Mouse (Mus musculus) heart, adult 2 months (tissue): ENCODE results near the gene Blm. TPM values are rescaled to one million over a fixed set of nuclear protein-coding genes. Genes with fewer than 3 reads are reported as not detected.

Source experiments
- DNase-seq, 2 experiments: peaks; one replicate each; pipeline ENCODE4 v3.0.0; 2021
- H3K27ac ChIP-seq: fragments of 200-600 bp; 2 replicates; pipeline ENCODE4 v1.8.1; 2022
- H3K27me3 ChIP-seq: fragments of 200-500 bp; 2 replicates; pipeline ENCODE4 v1.6.1; 2012; ENCODE audit warnings: mild to moderate bottlenecking, low read length, inconsistent platforms, mixed read lengths; ENCODE audit not compliant: control insufficient read depth, insufficient read depth
- H3K36me3 ChIP-seq: fragments of 200-500 bp; 2 replicates; pipeline ENCODE4 v1.6.1; 2012; ENCODE audit warnings: low read length, inconsistent platforms; ENCODE audit not compliant: control insufficient read depth, insufficient read depth
- H3K4me1 ChIP-seq: fragments of 200-500 bp; 2 replicates; pipeline ENCODE4 v1.6.1; 2011; ENCODE audit warnings: low read length; ENCODE audit not compliant: control insufficient read depth, insufficient read depth
- H3K4me3 ChIP-seq: fragments of 200-600 bp; 2 replicates; pipeline ENCODE4 v1.8.1; 2022
- H3K79me2 ChIP-seq: fragments of 200-500 bp; replicated peaks from 2 replicates; pipeline ENCODE4 v1.6.1; 2012; ENCODE audit warnings: mild to moderate bottlenecking, inconsistent platforms, low read length, moderate library complexity, mixed read lengths; ENCODE audit not compliant: control insufficient read depth, insufficient read depth
- H3K9ac ChIP-seq: fragments of 200-500 bp; 2 replicates; pipeline ENCODE4 v1.6.1; 2012; ENCODE audit warnings: low read depth, mild to moderate bottlenecking, control low read depth, inconsistent platforms, low read length, mixed read lengths
- CTCF ChIP-seq: fragments of 200-600 bp; IDR thresholded peaks from 2 replicates; pipeline ENCODE4 v1.8.1; 2022; ENCODE audit warnings: antibody characterized with exemption, mild to moderate bottlenecking, moderate library complexity
- EP300 ChIP-seq: fragments of 200-500 bp; IDR thresholded peaks from 2 replicates; pipeline ENCODE4 v1.6.1; 2011; ENCODE audit warnings: low read depth, low read length, control low read depth; ENCODE audit not compliant: insufficient read depth
- POLR2A ChIP-seq: fragments of 200-500 bp; IDR thresholded peaks from 2 replicates; pipeline ENCODE4 v1.6.1; 2011; ENCODE audit warnings: mild to moderate bottlenecking, low read depth, low read length, control low read depth; ENCODE audit not compliant: insufficient read depth
- WGBS: fragments of 180-500 bp; shearing (Covaris S2); methylation state at CpG from one replicate; pipeline ENCODE4 v1.1.7; 2018; 5-methylcytosine and 5-hydroxymethylcytosine counted together
- intact Hi-C: fragments of 180-260 bp; cut with DNase I; formaldehyde crosslinking; loops from one replicate; pipeline ENCODE4 v1.15.1; 2025
- polyA plus RNA-seq: library from polyadenylated mRNA; depleted of rRNA; stranded (reverse); fragments of >200 nt; gene quantifications from 2 replicates; pipeline ENCODE4 v1.2.3, GENCODE M21; 2012
- total RNA-seq, 2 experiments: library from RNA; stranded (reverse); gene quantifications; 2 replicates each; pipeline ENCODE4 v1.2.3; 2021

Gene Blm
- total and polyA plus RNA-seq, 3 experiments = 0.59 to 1.3 (median 0.91) TPM

DNA sequence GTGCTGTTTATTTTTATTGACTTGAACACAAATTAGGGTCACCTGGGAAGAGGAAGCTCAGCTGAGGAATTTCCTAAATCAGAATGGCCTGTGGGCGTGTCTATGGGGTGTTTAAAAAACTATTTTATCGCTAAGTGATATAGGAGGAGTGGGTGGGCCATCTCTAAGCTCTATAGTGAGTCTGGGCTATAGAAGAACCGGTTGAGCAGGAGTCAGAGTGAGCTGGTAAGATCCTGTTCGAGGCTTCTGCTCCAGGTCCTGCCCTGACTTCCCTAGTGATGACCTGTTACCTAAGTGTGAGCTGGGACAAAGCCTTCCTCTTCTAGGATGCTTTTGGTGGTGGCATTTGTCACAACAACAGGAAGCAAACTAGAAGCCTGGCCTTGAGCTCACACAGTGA, 94.2 kb downstream of the Blm start:
- TF ChIP-seq CTCF (no peak), POLR2A (no peak), EP300 (no peak)
- H3K4me3 ChIP-seq = no peak overlapping the region
- DNase-seq = no peak
- H3K4me1 ChIP-seq = peaks cover 17% of the 10 kb centered on the region
- WGBS = 68% methylated on average over 4 of the region's 4 CpGs
- no peaks in the 10 kb centered on the region for H3K27me3 ChIP-seq
- H3K9ac ChIP-seq = no peak overlapping the region
- intact Hi-C loops = no loop called here
- no peak overlapping the region for H3K27ac ChIP-seq
- no peaks in the 10 kb centered on the region for H3K36me3 ChIP-seq
- no peaks in the 10 kb centered on the region for H3K79me2 ChIP-seq

DNA sequence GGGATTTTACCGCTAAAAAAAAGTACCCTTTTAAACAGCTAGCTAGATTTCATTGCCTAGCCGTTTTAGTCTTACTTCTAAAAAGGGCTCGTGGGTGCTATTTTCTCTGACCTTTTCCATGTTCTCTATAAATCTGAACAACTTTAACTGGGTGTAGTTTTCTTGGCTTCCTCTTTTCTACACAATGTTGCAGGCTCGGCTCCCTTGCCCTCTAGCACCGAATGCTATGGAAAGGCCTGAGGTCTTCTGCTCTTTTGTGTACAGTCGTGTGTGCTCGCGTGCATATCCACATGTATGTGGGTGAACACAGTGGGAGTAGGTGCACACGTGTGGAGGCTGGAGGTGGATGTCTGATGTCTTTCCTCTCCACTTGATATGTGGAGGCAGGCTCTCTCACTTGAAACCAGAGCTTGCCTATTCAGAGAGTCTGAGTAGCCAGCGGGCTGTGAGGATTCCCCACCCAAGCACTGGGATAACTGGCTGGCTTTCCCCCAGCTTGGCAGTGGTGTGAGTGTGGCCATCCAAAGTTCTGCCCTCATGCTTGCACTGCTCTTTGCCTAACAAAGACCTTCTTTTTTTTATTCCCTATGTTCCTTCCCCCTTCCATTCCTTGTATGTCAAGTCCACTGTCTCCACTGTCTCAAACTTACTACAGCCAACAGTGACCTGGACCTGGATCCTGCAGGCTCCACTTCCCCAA, 95.0 kb downstream of the Blm start:
- no peaks in the 10 kb centered on the region for H3K36me3 ChIP-seq
- TF ChIP-seq CTCF (no peak), EP300 (no peak), POLR2A (no peak)
- H3K27ac ChIP-seq = no peak overlapping the region
- intact Hi-C loops = loop anchor here (5.0 kb wide), 1 partner anchor 37 kb away; no protein-coding TSS in a partner anchor
- WGBS = 73% methylated on average over 10 of the region's 10 CpGs
- peak; percentile 52 to 70 for DNase-seq
- no peaks in the 10 kb centered on the region for H3K27me3 ChIP-seq
- H3K4me1 ChIP-seq = peaks cover 15% of the 10 kb centered on the region
- H3K79me2 ChIP-seq = no peaks in the 10 kb centered on the region
- H3K4me3 ChIP-seq = no peak overlapping the region
- no peak overlapping the region for H3K9ac ChIP-seq

DNA sequence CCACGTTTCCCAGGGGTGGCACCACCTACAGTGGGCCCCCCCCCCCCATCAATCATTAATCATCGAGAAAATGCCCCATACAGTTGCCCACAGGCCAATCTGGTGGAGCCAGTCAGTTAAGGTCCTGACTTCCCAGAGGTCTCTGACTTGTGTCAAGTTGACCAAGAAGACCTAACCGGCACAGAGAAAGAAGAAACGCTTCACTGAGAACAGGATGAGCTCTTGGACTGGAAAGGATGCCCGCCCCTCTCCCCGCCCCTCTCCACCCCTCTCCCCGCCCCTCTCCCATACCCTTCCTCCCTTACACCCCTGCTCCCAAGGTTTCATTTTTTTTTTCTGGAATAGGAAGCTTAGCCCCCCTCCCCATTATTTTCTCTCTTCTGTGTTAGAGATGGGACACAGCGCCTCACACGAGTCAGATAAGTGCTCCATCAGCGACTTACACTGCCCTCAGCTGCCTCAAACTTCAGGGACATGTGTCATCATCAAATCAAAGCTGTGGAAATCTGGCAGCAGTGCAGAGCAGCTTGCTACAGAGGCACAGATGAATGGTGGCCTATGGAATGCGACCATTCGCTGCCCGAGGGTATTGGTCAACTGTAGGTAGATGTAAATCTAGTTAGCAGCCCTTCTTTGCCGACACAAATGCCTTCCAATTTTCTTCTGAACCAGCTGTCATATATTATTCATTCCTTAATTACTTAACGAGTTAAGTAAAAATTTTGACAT, 95.7 kb downstream of the Blm start:
- no peak for DNase-seq
- H3K27me3 ChIP-seq = no peaks in the 10 kb centered on the region
- WGBS = 30% methylated on average over 15 of the region's 15 CpGs
- H3K79me2 ChIP-seq = no peaks in the 10 kb centered on the region
- H3K27ac ChIP-seq = no peak overlapping the region
- no peaks in the 10 kb centered on the region for H3K36me3 ChIP-seq
- peaks cover 9% of the 10 kb centered on the region for H3K4me1 ChIP-seq
- H3K9ac ChIP-seq = no peak overlapping the region
- intact Hi-C loops = loop anchor here (5.0 kb wide), 1 partner anchor 38 kb away; no protein-coding TSS in a partner anchor
- TF ChIP-seq POLR2A = no peak
- TF ChIP-seq EP300 = no peak
- no peak for TF ChIP-seq CTCF
- no peak overlapping the region for H3K4me3 ChIP-seq

DNA sequence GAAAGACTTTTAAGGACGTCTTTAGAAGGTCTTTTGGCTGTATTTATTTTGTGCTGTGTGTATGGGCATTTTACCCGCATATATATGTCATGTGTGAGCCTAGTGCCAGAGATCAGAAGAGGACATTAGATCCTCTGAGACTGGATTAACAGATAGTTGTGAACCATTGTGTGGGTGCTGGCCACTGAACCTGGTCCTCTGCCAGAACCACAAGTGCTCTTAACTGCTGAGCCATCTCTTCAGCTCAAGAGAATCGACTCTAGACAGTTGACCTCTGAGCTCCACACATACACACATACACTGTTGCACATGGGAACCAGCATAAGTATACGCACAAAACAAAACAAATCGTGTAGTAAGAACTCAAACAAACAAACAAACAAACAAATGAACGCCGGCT, 98.3 kb downstream of the Blm start:
- no peaks in the 10 kb centered on the region for H3K36me3 ChIP-seq

DNA sequence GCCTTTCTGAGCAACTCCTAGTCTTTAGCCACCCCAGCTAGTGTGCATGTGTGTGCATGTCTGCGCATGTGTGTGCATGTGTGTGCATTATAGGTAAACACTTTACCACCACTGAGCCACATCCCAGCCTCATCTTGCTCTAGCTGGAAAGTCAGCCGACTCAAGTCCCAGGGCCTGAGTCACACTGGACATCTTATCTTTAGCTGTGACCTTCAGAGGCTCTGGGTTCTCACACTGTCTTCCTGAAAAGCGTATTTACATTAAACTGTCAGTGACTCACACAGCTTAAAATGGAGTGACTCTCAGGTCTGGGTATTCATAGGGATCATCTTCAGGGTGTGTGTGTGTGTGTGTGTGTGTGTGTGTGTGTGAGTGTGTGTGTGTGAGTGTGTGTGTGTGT, 99.3 kb downstream of the Blm start:
- Histone ChIP-seq H3K36me3 (no peaks in the 10 kb centered on the region), H3K9ac (no peak overlapping the region), H3K4me1 (peaks cover 6% of the 10 kb centered on the region), H3K79me2 (no peaks in the 10 kb centered on the region), H3K27me3 (no peaks in the 10 kb centered on the region), H3K4me3 (no peak overlapping the region), H3K27ac (no peak overlapping the region)
- no peak for DNase-seq
- no peak for TF ChIP-seq CTCF
- no peak for TF ChIP-seq POLR2A
- TF ChIP-seq EP300 = no peak
- 62% methylated on average over 3 of the region's 3 CpGs for WGBS
- intact Hi-C loops = loop anchor here (5.0 kb wide), 1 partner anchor 42 kb away; no protein-coding TSS in a partner anchor

More for the DNA sequence above, 98.3 kb downstream of the Blm start:
- no peak overlapping the region for H3K9ac ChIP-seq
- H3K4me1 ChIP-seq = peaks cover 6% of the 10 kb centered on the region
- intact Hi-C loops = loop anchor here (5.0 kb wide), 1 partner anchor 41 kb away; no protein-coding TSS in a partner anchor
- no peak overlapping the region for H3K4me3 ChIP-seq
- 82% methylated on average over 7 of the region's 7 CpGs for WGBS
- H3K79me2 ChIP-seq = no peaks in the 10 kb centered on the region
- no peak for TF ChIP-seq EP300
- TF ChIP-seq POLR2A = no peak
- no peak for TF ChIP-seq CTCF
- no peak for DNase-seq
- H3K27ac ChIP-seq = no peak overlapping the region
- H3K27me3 ChIP-seq = no peaks in the 10 kb centered on the region

DNA sequence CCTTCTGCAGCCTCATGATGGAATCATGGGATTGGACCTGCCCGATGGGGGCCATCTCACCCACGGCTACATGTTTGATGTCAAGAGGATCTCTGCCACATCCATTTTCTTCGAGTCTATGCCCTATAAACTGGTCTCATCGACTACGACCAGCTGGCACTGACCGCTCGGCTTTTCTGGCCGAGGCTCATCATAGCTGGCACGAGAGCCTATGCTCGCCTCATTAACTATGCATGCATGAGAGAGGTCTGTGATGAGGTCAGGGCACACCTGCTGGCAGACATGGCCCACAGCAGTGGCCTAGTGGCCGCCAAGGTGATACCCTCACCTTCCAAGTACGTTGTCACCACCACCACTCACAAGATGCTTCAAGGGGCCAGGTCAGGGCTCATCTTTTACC, 105.3 kb downstream of the Blm start:
- TF ChIP-seq EP300 (no peak), POLR2A (no peak), CTCF (no peak)
- Histone ChIP-seq H3K27me3 (no peaks in the 10 kb centered on the region), H3K4me3 (no peak overlapping the region), H3K27ac (no peak overlapping the region), H3K4me1 (peaks cover 7% of the 10 kb centered on the region), H3K36me3 (no peaks in the 10 kb centered on the region), H3K79me2 (no peaks in the 10 kb centered on the region), H3K9ac (no peak overlapping the region)
- no peak for DNase-seq
- 90% methylated on average over 12 of the region's 12 CpGs for WGBS
- intact Hi-C loops = no loop called here
